Mouse (Mus musculus) R1 (cell line): ENCODE data around the gene Fbxl3.

ENCODE experiments used
- DNase-seq: peaks from one replicate; pipeline ENCODE4 v3.0.0-alpha.2; 2018; ENCODE audit warnings: low read depth, low spot score

Gene Fbxl3

GRCm38 (mm10) chr14:103099238-103099933, at the start of gene Fbxl3:
Gene Fbxl3, minus strand, starts transcription at chr14:103099566.
- peak; percentile 97 for DNase-seq

- DNase-seq: peak; percentile 79
Observed at GRCm38 (mm10) chr14:103131991-103132390, 32.6 kb upstream of the Fbxl3 start.

- peak; percentile 66 for DNase-seq
Observed at GRCm38 (mm10) chr14:103125756-103126155, 26.4 kb upstream of the Fbxl3 start.

GRCm38 (mm10) chr14:103114994-103115670, 15.8 kb upstream of the Fbxl3 start:
- DNase-seq: peak; percentile 69

GRCm38 (mm10) chr14:103112606-103113363, 13.4 kb upstream of the Fbxl3 start:
- no peak for DNase-seq

GRCm38 (mm10) chr14:103109971-103110370, 10.6 kb upstream of the Fbxl3 start:
- DNase-seq: no peak

GRCm38 (mm10) chr14:103106301-103106700, 6.9 kb upstream of the Fbxl3 start:
- no peak for DNase-seq

GRCm38 (mm10) chr14:103102731-103103335, 3.5 kb upstream of the Fbxl3 start:
- no peak for DNase-seq

GRCm38 (mm10) chr14:103102246-103102645, 2.9 kb upstream of the Fbxl3 start:
- DNase-seq: peak; percentile 48

GRCm38 (mm10) chr14:103101171-103101570, 1.8 kb upstream of the Fbxl3 start:
- DNase-seq: no peak

GRCm38 (mm10) chr14:103100296-103100695, 930 bp upstream of the Fbxl3 start:
- no peak for DNase-seq

GRCm38 (mm10) chr14:103098587-103099235, 655 bp downstream of the Fbxl3 start:
- DNase-seq: peak; percentile 38

GRCm38 (mm10) chr14:103098213-103098586, 1.2 kb downstream of the Fbxl3 start:
- DNase-seq: no peak

- DNase-seq: no peak
Observed at GRCm38 (mm10) chr14:103096621-103097020, 2.7 kb downstream of the Fbxl3 start.

- DNase-seq: no peak
Observed at GRCm38 (mm10) chr14:103095826-103096225, 3.5 kb downstream of the Fbxl3 start.

GRCm38 (mm10) chr14:103095036-103095435, 4.3 kb downstream of the Fbxl3 start:
- no peak for DNase-seq

GRCm38 (mm10) chr14:103093670-103094069, 5.7 kb downstream of the Fbxl3 start:
- no peak for DNase-seq

GRCm38 (mm10) chr14:103093236-103093635, 6.1 kb downstream of the Fbxl3 start:
- peak; percentile 55 for DNase-seq

GRCm38 (mm10) chr14:103088624-103089023, 10.7 kb downstream of the Fbxl3 start:
- peak; percentile 76 for DNase-seq

GRCm38 (mm10) chr14:103087846-103088245, 11.5 kb downstream of the Fbxl3 start:
- DNase-seq: no peak

- no peak for DNase-seq
Observed at GRCm38 (mm10) chr14:103086671-103087324, 12.6 kb downstream of the Fbxl3 start.
